8 mouse cellular contexts compared by ENCODE assay signal in genomic region chr15:91191412-91192222, GRCm38 (mm10). TPM values are rescaled to one million over a fixed set of nuclear protein-coding genes. Genes with fewer than 3 reads are reported as not detected.
DNase-seq lines count a peak whose midpoint lies in the region; ATAC-seq lines count a peak whose summit lies in the region.

Gene Abcd2, minus strand, starts transcription at chr15:91191799.

- peak; percentile 3 to 5 for DNase-seq in B cell, adult 2 months
- DNase-seq in brain, embryonic 18.5 days (ENCODE audit: low read depth, low spot score), result peak; percentile 46
- peak; percentile 81 for DNase-seq in heart, adult 9 months (ENCODE audit: low spot score in 2 of 2)
- DNase-seq in kidney, adult 9 months, result peak; percentile 52
- peak; percentile 89 for DNase-seq in midbrain, embryonic 14.5 days
- DNase-seq in spleen, postnatal 4 days (ENCODE audit: low spot score in 2 of 2), result peak; percentile 51 to 68

- H3K4me3 ChIP-seq in limb, embryonic 13.5 days, result peak within 1 kb of the TSS; percentile 50
- peak within 1 kb of the TSS; percentile 53 for H3K4me3 ChIP-seq in midbrain, embryonic 14.5 days (replicated peaks; ENCODE audit: low read depth, low read length)

- H3K9me3 ChIP-seq in limb, embryonic 13.5 days, result no peaks in the 10 kb centered on the region
- no peaks in the 10 kb centered on the region for H3K9me3 ChIP-seq in midbrain, embryonic 14.5 days (ENCODE audit: control insufficient read depth, low read length)

- peaks cover 12% of the 10 kb centered on the region for H3K4me1 ChIP-seq in limb, embryonic 13.5 days
- peaks cover 13% of the 10 kb centered on the region; the same call in 1 of the 2 replicates for H3K4me1 ChIP-seq in midbrain, embryonic 14.5 days (ENCODE audit: control insufficient read depth, insufficient read depth, low read length)

- H3K36me3 ChIP-seq in limb, embryonic 13.5 days, result no peaks in the 10 kb centered on the region
- no peaks in the 10 kb centered on the region for H3K36me3 ChIP-seq in midbrain, embryonic 14.5 days (ENCODE audit: control insufficient read depth, insufficient read depth, low read length)

- peak; percentile 95 for ATAC-seq in erythroblast, adult 5-6 weeks (replicated peaks; ENCODE audit: low FRiP score, poor library complexity, severe bottlenecking)
- ATAC-seq in limb, embryonic 13.5 days (ENCODE audit: low FRiP score, low read depth), result peak; percentile 89
- peak; percentile 94 for ATAC-seq in midbrain, embryonic 14.5 days (ENCODE audit: low FRiP score, low TSS enrichment)

- H3K4me2 ChIP-seq in limb, embryonic 13.5 days (replicated peaks), result peak within 1 kb of the TSS; percentile 79
- H3K4me2 ChIP-seq in midbrain, embryonic 14.5 days (ENCODE audit: low read length), result peak within 1 kb of the TSS; percentile 87

- H3K27ac ChIP-seq in limb, embryonic 13.5 days, result peak within 1 kb of the TSS; percentile 63; the same call in 1 of the 2 replicates
- H3K27ac ChIP-seq in midbrain, embryonic 14.5 days (replicated peaks; ENCODE audit: low read depth, low read length), result peak within 1 kb of the TSS; percentile 82

- WGBS in limb, embryonic 13.5 days, result under 1% methylated on average over 22 of the region's 22 CpGs
- 0% methylated on average over 22 of the region's 22 CpGs for WGBS in midbrain, embryonic 14.5 days

- H3K27me3 ChIP-seq in limb, embryonic 13.5 days, result peaks cover 3% of the 10 kb centered on the region; the same call in 1 of the 2 replicates
- no peaks in the 10 kb centered on the region for H3K27me3 ChIP-seq in midbrain, embryonic 14.5 days (ENCODE audit: control insufficient read depth, insufficient read depth, low read length)

- peak within 1 kb of the TSS; percentile 61 for H3K9ac ChIP-seq in limb, embryonic 13.5 days
- H3K9ac ChIP-seq in midbrain, embryonic 14.5 days (replicated peaks; ENCODE audit: low read length), result peak within 1 kb of the TSS; percentile 58

RNA-seq across cellular contexts. Expression of gene Abcd2, which starts in this region (rescaled TPM):
- 9.8 and 29.2 TPM in 2 replicates for total RNA-seq in erythroblast, adult 5-6 weeks (2015; ENCODE audit: low replicate concordance)
- total RNA-seq in erythroblast, adult 5-6 weeks (2017; ENCODE audit: low replicate concordance), result 9.7 and 18.4 TPM in 2 replicates
- polyA plus RNA-seq in limb, embryonic 13.5 days (2015; fragmentation: Nextera tagmentation; extraction: Ambion mirVana), result 3.3 and 4.0 TPM in 2 replicates
- polyA plus RNA-seq in midbrain, embryonic 14.5 days (2014; fragmentation: Nextera tagmentation; extraction: Ambion mirVana), result 6.9 and 11.8 TPM in 2 replicates

Comparison
In these comparisons a context has a peak if more than half of its experiments do, and no peak if none do; other contexts are left out.
1. Peak in every context shown above with its lines: DNase-seq, ATAC-seq, H3K4me3 ChIP-seq and H3K27ac ChIP-seq.
2. DNase-seq: peak in every context shown above with its lines; median percentile 89 in midbrain, embryonic 14.5 days; 81 in heart, adult 9 months; 60 in spleen, postnatal 4 days; 52 in kidney, adult 9 months; 46 in brain, embryonic 18.5 days; 4 in B cell, adult 2 months.